In the genomic region with DNA sequence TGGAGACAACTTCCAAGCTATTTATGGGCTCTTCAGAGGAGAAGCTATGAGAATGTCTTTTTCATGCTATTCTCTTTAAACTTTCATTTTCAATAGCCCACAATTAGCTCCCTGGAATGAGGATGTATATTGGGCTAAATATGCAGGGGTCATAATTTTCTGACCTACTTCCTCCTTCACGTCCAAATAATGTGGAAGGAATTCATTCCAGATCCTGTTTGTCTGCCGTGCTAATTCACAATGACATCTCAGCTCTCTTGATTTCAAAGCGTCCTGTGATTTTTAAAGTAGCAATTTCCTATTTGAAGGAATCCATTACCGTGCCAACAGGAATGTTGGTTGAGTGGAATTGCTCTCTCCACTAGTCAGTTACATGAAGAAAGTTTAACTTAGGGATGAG, we compare ENCODE assay signal across 11 mouse cellular contexts.
DNase-seq lines count a peak whose midpoint lies in the region; ATAC-seq and TF ChIP-seq lines count a peak whose summit lies in the region.
"Had no signal": no experiment of that assay in that cellular context is flagged by ENCODE, and none has a peak within 500 bp of the region (broad histone marks: within the 10 kb centered on the region; RNA-seq: fewer than 3 reads in every experiment).

No protein-coding gene starts in this region.

- no peak for ATAC-seq in kidney, embryonic 15.5 days (replicated peaks; ENCODE audit: low FRiP score)
- ATAC-seq in erythroblast, adult 5-6 weeks (replicated peaks; ENCODE audit: low FRiP score, poor library complexity, severe bottlenecking), result no peak

- 9% methylated on average over 4 of the region's 4 CpGs for WGBS in kidney, adult 2 months
- 10% methylated on average over 4 of the region's 4 CpGs for WGBS in kidney, embryonic 15.5 days

- H3K9ac ChIP-seq in kidney, embryonic 15.5 days, result no peak overlapping the region
- H3K9ac ChIP-seq: forebrain, embryonic 12.5 days had no signal

- no peaks in the 10 kb centered on the region for H3K36me3 ChIP-seq in kidney, adult 2 months (ENCODE audit: control insufficient read depth, insufficient read depth, low read length)
- H3K36me3 ChIP-seq in kidney, embryonic 15.5 days, result no peaks in the 10 kb centered on the region
- H3K36me3 ChIP-seq: forebrain, embryonic 12.5 days had no signal

- H3K4me1 ChIP-seq in kidney, adult 2 months (ENCODE audit: control insufficient read depth, insufficient read depth, low read length), result no peaks in the 10 kb centered on the region
- H3K4me1 ChIP-seq in bone marrow macrophage, adult 2 months (ENCODE audit: control insufficient read depth, insufficient read depth, low read length), result peaks cover 7% of the 10 kb centered on the region
- H3K4me1 ChIP-seq in kidney, embryonic 15.5 days, result peaks cover 21% of the 10 kb centered on the region

- H3K4me2 ChIP-seq in kidney, embryonic 15.5 days, result peak overlapping the region; percentile 30
- H3K4me2 ChIP-seq: forebrain, embryonic 12.5 days had no signal

- no peak for TF ChIP-seq POLR2A in kidney, adult 2 months (IDR thresholded peaks at IDR 0.05; ENCODE audit: low read depth, low read length)
- no peak for TF ChIP-seq POLR2A in bone marrow macrophage, adult 2 months (IDR thresholded peaks at IDR 0.05; ENCODE audit: borderline replicate concordance, low read depth, low read length)

- no peaks in the 10 kb centered on the region for H3K9me3 ChIP-seq in kidney, embryonic 15.5 days (replicated peaks)
- H3K9me3 ChIP-seq: forebrain, embryonic 12.5 days had no signal

- no peak for TF ChIP-seq CTCF in kidney, adult 2 months (conservative IDR thresholded peaks at IDR 0.05; ENCODE audit: insufficient read depth, insufficient read length, low read depth, low read length)
- no peak for TF ChIP-seq CTCF in bone marrow macrophage, adult 2 months (IDR thresholded peaks at IDR 0.05; ENCODE audit: low read depth, low read length)

- no peaks in the 10 kb centered on the region; the same call in 1 of the 2 replicates for H3K27me3 ChIP-seq in kidney, adult 2 months (replicated peaks; ENCODE audit: control insufficient read depth, insufficient read depth, low read length)
- no peaks in the 10 kb centered on the region for H3K27me3 ChIP-seq in kidney, embryonic 15.5 days
- H3K27me3 ChIP-seq: forebrain, embryonic 12.5 days had no signal

- DNase-seq in cerebellum, postnatal 10 days, result peak; percentile 27 to 55
- no peak for DNase-seq in cerebellum, postnatal 25 days
- peak; percentile 54 for DNase-seq in kidney, adult 2 months
- DNase-seq in kidney, adult 18-20 months, result no peak
- no peak for DNase-seq in right cerebral cortex, postnatal 36 days (ENCODE audit: low spot score in 2 of 2)
- DNase-seq: B cell, adult 2 months; thymus, adult 2 months had no signal

- H3K4me3 ChIP-seq in kidney, adult 2 months (ENCODE audit: insufficient read depth, low read depth, low read length), result no peak overlapping the region
- peak overlapping the region; percentile 23; the same call in 1 of the 2 replicates for H3K4me3 ChIP-seq in bone marrow macrophage, adult 2 months (ENCODE audit: insufficient read depth, low read length)
- no peak overlapping the region for H3K4me3 ChIP-seq in kidney, embryonic 15.5 days (replicated peaks)
- H3K4me3 ChIP-seq: forebrain, embryonic 12.5 days had no signal

- H3K27ac ChIP-seq in kidney, adult 2 months (ENCODE audit: insufficient read depth, low read depth, low read length), result peak overlapping the region; percentile 38; the same call in 1 of the 2 replicates
- H3K27ac ChIP-seq in bone marrow macrophage, adult 2 months (ENCODE audit: insufficient read depth, low read depth, low read length), result peak overlapping the region; percentile 53
- peak overlapping the region; percentile 54 for H3K27ac ChIP-seq in kidney, embryonic 15.5 days
- H3K27ac ChIP-seq: forebrain, embryonic 12.5 days had no signal

Comparison
In these comparisons a context has a peak if more than half of its experiments do, and no peak if none do; other contexts are left out.
1. DNase-seq: peak in cerebellum, postnatal 10 days (2 of 2) and kidney, adult 2 months (single experiment); none in cerebellum, postnatal 25 days (0 of 2), kidney, adult 18-20 months (single experiment) and right cerebral cortex, postnatal 36 days (0 of 2).
2. Peak in every context shown above with its lines, with median percentiles within 50 percentile points of each other: H3K27ac ChIP-seq.